Mouse (Mus musculus) midbrain, embryonic 16.5 days (tissue): ENCODE results near the gene Tmem185b. TPM values are rescaled to one million over a fixed set of nuclear protein-coding genes. Genes with fewer than 3 reads are reported as not detected.
A peak's percentile ranks its signal among the peaks of the same experiment; 100 is the strongest.

Experiments used
- ATAC-seq: fragments of 200-750 bp; cut with Nextera tagmentation; 2 replicates; pipeline ENCODE4 v1.8.0; 2017; ENCODE audit warnings: moderate TSS enrichment
- H3K27ac ChIP-seq: fragments of 300-500 bp; sonication (generic); 2 replicates; pipeline ENCODE4 v1.5.1; 2014; ENCODE audit warnings: mild to moderate bottlenecking, low read length, mixed read lengths
- H3K27me3 ChIP-seq: fragments of 300-500 bp; sonication (generic); 2 replicates; pipeline ENCODE4 v1.6.1; 2014; ENCODE audit warnings: low read depth, low read length, mixed read lengths; ENCODE audit not compliant: control insufficient read depth, insufficient read depth
- H3K36me3 ChIP-seq: fragments of 300-500 bp; sonication (generic); 2 replicates; pipeline ENCODE4 v1.6.1; 2014; ENCODE audit warnings: mild to moderate bottlenecking, low read length, moderate library complexity, mixed read lengths; ENCODE audit not compliant: control insufficient read depth, insufficient read depth
- H3K4me1 ChIP-seq: fragments of 300-500 bp; sonication (generic); 2 replicates; pipeline ENCODE4 v1.6.1; 2014; ENCODE audit warnings: mild to moderate bottlenecking, low read length, mixed read lengths; ENCODE audit not compliant: control insufficient read depth, insufficient read depth
- H3K4me2 ChIP-seq: fragments of 300-500 bp; sonication (generic); 2 replicates; pipeline ENCODE4 v1.6.1; 2014; ENCODE audit warnings: mild to moderate bottlenecking, low read length, mixed read lengths
- H3K4me3 ChIP-seq: fragments of 300-500 bp; sonication (generic); 2 replicates; pipeline ENCODE4 v1.5.1; 2014; ENCODE audit warnings: low read depth, mild to moderate bottlenecking, low read length, moderate library complexity, mixed read lengths
- H3K9ac ChIP-seq: fragments of 300-500 bp; sonication (generic); 2 replicates; pipeline ENCODE4 v1.6.1; 2014; ENCODE audit warnings: low read depth, low read length, mixed read lengths
- H3K9me3 ChIP-seq: fragments of 300-500 bp; sonication (generic); replicated peaks from 2 replicates; pipeline ENCODE4 v1.6.1; 2014; ENCODE audit warnings: mild to moderate bottlenecking, low read length, mixed read lengths; ENCODE audit not compliant: control insufficient read depth, poor library complexity, severe bottlenecking
- WGBS: fragments of 180-500 bp; shearing (Covaris S2); extraction: QIAGEN DNeasy Blood & Tissue Kit; methylation state at CpG from one replicate; pipeline ENCODE4 v1.1.7; 2014; 5-methylcytosine and 5-hydroxymethylcytosine counted together
- polyA plus RNA-seq: library from polyadenylated mRNA; unstranded; fragments of >200 nt; fragmentation: Nextera tagmentation; extraction: Ambion mirVana; gene quantifications from 2 replicates; pipeline ENCODE4 v1.2.1, GENCODE M21; 2015

Tmem185b gene
- polyA plus RNA-seq, 1 experiment from 2014 or later = 19.2 TPM

DNA sequence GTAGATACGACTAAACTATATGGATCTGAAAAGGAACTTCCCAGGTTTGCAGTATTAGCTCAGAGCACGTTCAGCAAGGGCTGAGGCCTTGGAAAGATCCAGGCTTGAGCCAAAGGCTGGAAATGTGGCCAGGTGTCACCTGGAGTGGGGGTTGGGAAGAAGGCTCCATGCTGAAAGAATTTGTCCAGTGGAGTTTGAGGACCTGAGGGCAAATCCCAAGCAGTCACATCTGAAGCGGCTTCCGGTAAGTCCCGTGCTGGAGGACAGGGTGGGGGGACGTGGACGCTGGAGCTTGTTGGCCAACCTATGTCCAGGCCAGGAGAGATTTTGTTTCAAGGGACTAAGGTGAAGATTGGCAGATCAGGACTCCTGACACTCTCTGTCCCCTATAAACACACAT lies 2.1 kb upstream of the Tmem185b start:
- Histone ChIP-seq H3K27ac (no peak overlapping the region), H3K9ac (no peak overlapping the region), H3K36me3 (peaks cover 6% of the 10 kb centered on the region), H3K4me3 (no peak overlapping the region), H3K27me3 (no peaks in the 10 kb centered on the region), H3K4me2 (no peak overlapping the region), H3K4me1 (peaks cover 23% of the 10 kb centered on the region), H3K9me3 (no peaks in the 10 kb centered on the region)
- WGBS = 91% methylated on average over 7 of the region's 7 CpGs
- no peak for ATAC-seq

GRCm38 (mm10) chr1:119525004-119525444 lies 936 bp upstream of the Tmem185b start:
- 6% methylated on average over 5 of the region's 5 CpGs for WGBS
- H3K27me3 ChIP-seq = no peaks in the 10 kb centered on the region
- no peaks in the 10 kb centered on the region; the same call in 1 of the 2 replicates for H3K9me3 ChIP-seq
- peak overlapping the region; percentile 88 for H3K4me2 ChIP-seq
- no peak for ATAC-seq
- peak overlapping the region; percentile 88; the same call in 1 of the 2 replicates for H3K27ac ChIP-seq
- H3K4me3 ChIP-seq = peak overlapping the region; percentile 83
- peaks cover 23% of the 10 kb centered on the region for H3K4me1 ChIP-seq
- H3K36me3 ChIP-seq = peaks cover 14% of the 10 kb centered on the region
- H3K9ac ChIP-seq = peak overlapping the region; percentile 90

- 94% methylated on average over 13 of the region's 13 CpGs for WGBS
- H3K27ac ChIP-seq = no peak overlapping the region
- no peak for ATAC-seq
- no peaks in the 10 kb centered on the region for H3K27me3 ChIP-seq
- peaks cover 11% of the 10 kb centered on the region for H3K4me1 ChIP-seq
- no peak overlapping the region for H3K9ac ChIP-seq
- peaks cover 14% of the 10 kb centered on the region for H3K36me3 ChIP-seq
- no peak overlapping the region for H3K4me2 ChIP-seq
- no peaks in the 10 kb centered on the region; the same call in 1 of the 2 replicates for H3K9me3 ChIP-seq
- no peak overlapping the region for H3K4me3 ChIP-seq
These were observed 5.0 kb downstream of the Tmem185b start for GRCm38 (mm10) chr1:119530941-119531340.

- no peaks in the 10 kb centered on the region for H3K27me3 ChIP-seq
- no peak overlapping the region for H3K4me3 ChIP-seq
- WGBS = 96% methylated on average over 6 of the region's 6 CpGs
- no peak for ATAC-seq
- no peak overlapping the region for H3K27ac ChIP-seq
- H3K36me3 ChIP-seq = peaks cover 14% of the 10 kb centered on the region
- H3K9ac ChIP-seq = no peak overlapping the region
- no peak overlapping the region for H3K4me2 ChIP-seq
- 0 out of 2 replicates have a peak, but pooled peaks cover 4% of the 10 kb centered on the region for H3K4me1 ChIP-seq
- no peaks in the 10 kb centered on the region; the same call in 1 of the 2 replicates for H3K9me3 ChIP-seq
These were observed 6.2 kb downstream of the Tmem185b start for GRCm38 (mm10) chr1:119532165-119532564.

DNA sequence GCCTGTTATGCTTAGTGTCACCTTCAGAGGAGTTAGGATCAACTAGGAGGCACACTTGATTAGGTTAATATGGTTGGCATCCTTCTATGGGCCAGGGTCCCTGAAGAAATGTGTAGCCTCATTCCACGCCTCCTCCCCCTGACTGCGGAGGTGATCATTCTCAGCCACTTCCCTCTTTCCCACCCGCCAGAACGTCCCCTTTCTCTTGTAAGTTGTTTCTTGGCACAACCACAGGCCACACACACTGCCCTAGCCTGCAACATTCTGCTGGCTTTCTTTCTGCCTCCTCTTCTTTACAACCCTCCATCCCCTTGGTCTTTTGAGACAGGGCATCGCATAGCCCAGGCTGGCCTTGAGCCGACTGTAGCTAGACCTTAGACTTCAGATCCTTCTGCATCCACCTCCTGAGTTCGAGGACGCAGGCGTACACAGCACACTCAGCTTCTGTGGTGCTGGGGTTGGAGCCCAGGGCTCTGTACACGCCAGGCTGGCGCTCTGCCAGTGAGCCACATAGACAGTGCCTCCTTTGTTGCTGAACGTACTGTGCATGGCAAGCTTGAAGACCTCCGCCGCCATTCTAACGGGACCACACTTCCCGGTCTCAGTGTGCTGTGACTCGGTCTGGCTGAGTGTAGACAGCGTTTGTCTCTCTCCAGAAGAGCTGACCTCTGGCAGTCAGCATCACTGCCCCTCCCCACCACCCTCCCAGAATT lies 7.3 kb downstream of the Tmem185b start:
- Histone ChIP-seq H3K4me1 (no peaks in the 10 kb centered on the region), H3K36me3 (peaks cover 11% of the 10 kb centered on the region; the same call in 1 of the 2 replicates)

DNA sequence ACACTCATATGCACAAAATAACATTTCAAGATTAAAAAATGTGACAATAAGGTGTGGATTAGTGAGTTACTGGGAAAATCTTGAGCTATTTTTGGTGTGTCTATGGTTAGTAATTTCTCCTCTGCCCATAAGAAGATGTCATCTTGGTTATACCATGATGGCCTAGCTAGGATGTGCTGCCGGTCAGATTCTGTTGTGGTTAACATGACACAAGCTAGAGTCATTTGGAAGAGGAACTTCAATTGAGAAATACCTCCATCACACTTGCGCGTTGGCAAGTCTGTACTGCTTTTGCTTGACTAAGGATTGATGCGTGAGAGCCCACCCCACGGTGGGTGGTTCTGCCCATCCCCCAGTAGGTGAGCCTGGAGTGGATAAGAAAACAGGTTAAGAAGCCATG lies 8.4 kb downstream of the Tmem185b start:
- H3K4me2 ChIP-seq = no peak overlapping the region
- no peaks in the 10 kb centered on the region; the same call in 1 of the 2 replicates for H3K9me3 ChIP-seq
- no peak overlapping the region for H3K4me3 ChIP-seq
- H3K27me3 ChIP-seq = no peaks in the 10 kb centered on the region
- H3K4me1 ChIP-seq = no peaks in the 10 kb centered on the region
- WGBS = 95% methylated on average over 5 of the region's 5 CpGs
- no peak overlapping the region for H3K9ac ChIP-seq
- H3K36me3 ChIP-seq = peaks cover 3% of the 10 kb centered on the region; the same call in 1 of the 2 replicates
- ATAC-seq = no peak
- H3K27ac ChIP-seq = no peak overlapping the region

More for the DNA sequence above, 7.3 kb downstream of the Tmem185b start:
- peak; percentile 59; the same call in 1 of the 2 replicates for ATAC-seq
- H3K4me2 ChIP-seq = no peak overlapping the region
- no peaks in the 10 kb centered on the region; the same call in 1 of the 2 replicates for H3K9me3 ChIP-seq
- 82% methylated on average over 18 of the region's 18 CpGs for WGBS
- no peak overlapping the region for H3K4me3 ChIP-seq
- no peaks in the 10 kb centered on the region for H3K27me3 ChIP-seq
- H3K9ac ChIP-seq = no peak overlapping the region
- H3K27ac ChIP-seq = no peak overlapping the region

- no peaks in the 10 kb centered on the region for H3K4me1 ChIP-seq
- H3K4me3 ChIP-seq = no peak overlapping the region
- H3K4me2 ChIP-seq = no peak overlapping the region
- no peak for ATAC-seq
- WGBS = 92% methylated on average over 2 of the region's 2 CpGs
- no peak overlapping the region for H3K27ac ChIP-seq
- H3K9me3 ChIP-seq = no peaks in the 10 kb centered on the region
- H3K27me3 ChIP-seq = no peaks in the 10 kb centered on the region
- H3K9ac ChIP-seq = no peak overlapping the region
- no peaks in the 10 kb centered on the region for H3K36me3 ChIP-seq
These were observed 10.2 kb downstream of the Tmem185b start for GRCm38 (mm10) chr1:119536122-119536521.

GRCm38 (mm10) chr1:119537651-119538050 lies 11.7 kb downstream of the Tmem185b start:
- 90% methylated on average over 6 of the region's 6 CpGs for WGBS
- H3K27me3 ChIP-seq = no peaks in the 10 kb centered on the region
- H3K4me3 ChIP-seq = no peak overlapping the region
- H3K9me3 ChIP-seq = no peaks in the 10 kb centered on the region
- H3K4me1 ChIP-seq = no peaks in the 10 kb centered on the region
- no peak overlapping the region for H3K9ac ChIP-seq
- no peak overlapping the region for H3K27ac ChIP-seq
- no peak overlapping the region for H3K4me2 ChIP-seq
- no peak for ATAC-seq
- no peaks in the 10 kb centered on the region for H3K36me3 ChIP-seq

DNA sequence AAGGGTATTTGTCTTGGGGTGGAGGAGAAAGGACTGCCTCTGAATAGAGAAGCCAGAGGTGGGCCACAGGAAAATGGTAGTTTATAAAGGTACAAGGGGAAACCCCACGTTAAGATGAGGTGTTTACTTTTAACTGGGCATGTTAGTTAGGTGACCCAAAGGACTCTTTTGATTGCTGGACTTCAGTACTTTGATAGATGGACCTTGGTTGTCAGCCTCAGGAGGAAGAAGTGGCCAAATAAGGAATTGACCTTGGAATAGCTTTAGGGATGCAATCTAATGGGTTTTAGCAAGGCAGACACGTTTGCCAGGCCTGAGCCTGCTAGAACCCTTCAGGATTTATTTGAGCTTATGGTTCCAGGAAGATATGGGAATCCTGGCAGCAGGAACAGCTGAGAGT lies 13.3 kb downstream of the Tmem185b start:
- WGBS = 81% methylated on average over 2 of the region's 2 CpGs
- Histone ChIP-seq H3K9me3 (no peaks in the 10 kb centered on the region), H3K27ac (no peak overlapping the region), H3K4me3 (no peak overlapping the region), H3K36me3 (no peaks in the 10 kb centered on the region), H3K4me2 (no peak overlapping the region), H3K9ac (no peak overlapping the region), H3K4me1 (no peaks in the 10 kb centered on the region), H3K27me3 (no peaks in the 10 kb centered on the region)
- no peak for ATAC-seq
